Mouse (Mus musculus) kidney, embryonic 14.5 days (tissue): Measurements from ENCODE around the gene S100a3. TPM values are rescaled to one million over a fixed set of nuclear protein-coding genes. Genes with fewer than 3 reads are reported as not detected.

Source experiments
- ATAC-seq: fragments of 200-750 bp; cut with Nextera tagmentation; 2 replicates; pipeline ENCODE4 v1.8.0; 2017; ENCODE audit warnings: moderate number of reproducible peaks, mild to moderate bottlenecking, moderate TSS enrichment, moderate library complexity; ENCODE audit not compliant: low FRiP score, low TSS enrichment
- H3K27ac ChIP-seq: fragments of 300-500 bp; sonication (generic); 2 replicates; pipeline ENCODE4 v1.5.1; 2014; ENCODE audit warnings: low read depth, mild to moderate bottlenecking, low read length, moderate library complexity, mixed read lengths
- H3K27me3 ChIP-seq: fragments of 300-500 bp; sonication (generic); 2 replicates; pipeline ENCODE4 v1.6.1; 2014; ENCODE audit warnings: mild to moderate bottlenecking, low read length; ENCODE audit not compliant: control insufficient read depth, insufficient read depth
- H3K36me3 ChIP-seq: fragments of 300-500 bp; sonication (generic); 2 replicates; pipeline ENCODE4 v1.6.1; 2014; ENCODE audit warnings: low read length, mixed read lengths; ENCODE audit not compliant: control insufficient read depth, insufficient read depth
- H3K4me1 ChIP-seq: fragments of 300-500 bp; sonication (generic); 2 replicates; pipeline ENCODE4 v1.6.1; 2014; ENCODE audit warnings: low read length, mixed read lengths; ENCODE audit not compliant: control insufficient read depth, insufficient read depth
- H3K4me2 ChIP-seq: fragments of 300-500 bp; sonication (generic); replicated peaks from 2 replicates; pipeline ENCODE4 v1.6.1; 2014; ENCODE audit warnings: low read depth, mild to moderate bottlenecking, low read length
- H3K4me3 ChIP-seq: fragments of 300-500 bp; sonication (generic); 2 replicates; pipeline ENCODE4 v1.5.1; 2014; ENCODE audit warnings: mild to moderate bottlenecking, low read length
- H3K9ac ChIP-seq: fragments of 300-500 bp; sonication (generic); 2 replicates; pipeline ENCODE4 v1.6.1; 2014; ENCODE audit warnings: low read depth, mild to moderate bottlenecking, low read length, moderate library complexity
- H3K9me3 ChIP-seq: fragments of 300-500 bp; sonication (generic); 2 replicates; pipeline ENCODE4 v1.6.1; 2016; ENCODE audit warnings: low read length; ENCODE audit not compliant: control insufficient read depth
- WGBS: fragments of 180-500 bp; shearing (Covaris S2); extraction: QIAGEN DNeasy Blood & Tissue Kit; methylation state at CpG from one replicate; pipeline ENCODE4 v1.1.7; 2014; 5-methylcytosine and 5-hydroxymethylcytosine counted together
- polyA plus RNA-seq: library from polyadenylated mRNA; unstranded; fragments of >200 nt; fragmentation: Nextera tagmentation; extraction: Ambion mirVana; gene quantifications from 2 replicates; pipeline ENCODE4 v1.2.1, GENCODE M21; 2014

S100a3 gene
- polyA plus RNA-seq, 1 experiment from 2014 or later, result not detected

- no peak overlapping the region for H3K9ac ChIP-seq
- 56% methylated on average over 7 of the region's 7 CpGs for WGBS
- no peak for ATAC-seq
Observed at GRCm38 (mm10) chr3:90639511-90640154, 79.3 kb downstream of the S100a3 start.

GRCm38 (mm10) chr3:90640981-90641380 lies 80.6 kb downstream of the S100a3 start:
- no peaks in the 10 kb centered on the region for H3K27me3 ChIP-seq
- H3K36me3 ChIP-seq, result no peaks in the 10 kb centered on the region
- H3K4me2 ChIP-seq, result no peak overlapping the region
- no peaks in the 10 kb centered on the region for H3K9me3 ChIP-seq
- no peaks in the 10 kb centered on the region for H3K4me1 ChIP-seq
- H3K4me3 ChIP-seq, result no peak overlapping the region
- ATAC-seq, result no peak
- H3K9ac ChIP-seq, result no peak overlapping the region
- 76% methylated on average over 7 of the region's 7 CpGs for WGBS
- no peak overlapping the region for H3K27ac ChIP-seq

More at GRCm38 (mm10) chr3:90639511-90640154, 79.3 kb downstream of the S100a3 start:
- no peaks in the 10 kb centered on the region for H3K36me3 ChIP-seq
- H3K27ac ChIP-seq, result no peak overlapping the region
- no peak overlapping the region for H3K4me3 ChIP-seq
- no peaks in the 10 kb centered on the region for H3K9me3 ChIP-seq
- H3K4me2 ChIP-seq, result no peak overlapping the region
- no peaks in the 10 kb centered on the region for H3K4me1 ChIP-seq
- no peaks in the 10 kb centered on the region for H3K27me3 ChIP-seq

- H3K27ac ChIP-seq, result no peak overlapping the region
- H3K36me3 ChIP-seq, result no peaks in the 10 kb centered on the region
- no peaks in the 10 kb centered on the region for H3K9me3 ChIP-seq
- no peak overlapping the region for H3K9ac ChIP-seq
- H3K4me3 ChIP-seq, result no peak overlapping the region
- H3K4me1 ChIP-seq, result no peaks in the 10 kb centered on the region
- no peak overlapping the region for H3K4me2 ChIP-seq
- no peak for ATAC-seq
- H3K27me3 ChIP-seq, result no peaks in the 10 kb centered on the region
- 53% methylated on average over 3 of the region's 3 CpGs for WGBS
Observed at GRCm38 (mm10) chr3:90644220-90644619, 83.8 kb downstream of the S100a3 start.

- Histone ChIP-seq H3K36me3 (no peaks in the 10 kb centered on the region), H3K4me3 (no peak overlapping the region), H3K27ac (no peak overlapping the region), H3K4me2 (no peak overlapping the region), H3K9me3 (no peaks in the 10 kb centered on the region), H3K4me1 (no peaks in the 10 kb centered on the region), H3K9ac (no peak overlapping the region), H3K27me3 (no peaks in the 10 kb centered on the region)
- WGBS, result 77% methylated on average over 1 of the region's 1 CpGs
- ATAC-seq, result no peak
Observed at GRCm38 (mm10) chr3:90647291-90647690, 86.9 kb downstream of the S100a3 start.

GRCm38 (mm10) chr3:90648981-90649380 lies 88.6 kb downstream of the S100a3 start:
- Histone ChIP-seq H3K36me3 (no peaks in the 10 kb centered on the region), H3K27me3 (no peaks in the 10 kb centered on the region), H3K27ac (no peak overlapping the region), H3K4me3 (no peak overlapping the region), H3K9ac (no peak overlapping the region), H3K4me2 (no peak overlapping the region), H3K4me1 (no peaks in the 10 kb centered on the region), H3K9me3 (no peaks in the 10 kb centered on the region)
- no peak for ATAC-seq

- WGBS, result 92% methylated on average over 2 of the region's 2 CpGs
- Histone ChIP-seq H3K9ac (no peak overlapping the region), H3K4me3 (no peak overlapping the region), H3K27ac (no peak overlapping the region), H3K4me1 (no peaks in the 10 kb centered on the region), H3K36me3 (no peaks in the 10 kb centered on the region), H3K9me3 (no peaks in the 10 kb centered on the region), H3K27me3 (no peaks in the 10 kb centered on the region), H3K4me2 (no peak overlapping the region)
- no peak for ATAC-seq
Observed at GRCm38 (mm10) chr3:90649832-90650231, 89.5 kb downstream of the S100a3 start.

Other genes starting within 250 kb of the S100a3 start
- gene Slc27a3, start 170.6 kb upstream of the S100a3 start, polyA plus RNA-seq, result 8.2 and 12.3 TPM in 2 replicates
- 24.0 and 39.2 TPM in 2 replicates for gene Ints3, start 127.0 kb upstream of the S100a3 start, polyA plus RNA-seq
- gene Npr1, start 94.7 kb upstream of the S100a3 start, polyA plus RNA-seq, result 11.0 and 12.3 TPM in 2 replicates
- gene Ilf2, start 84.5 kb upstream of the S100a3 start, polyA plus RNA-seq, result 245 and 262 TPM in 2 replicates
- 58.5 and 67.6 TPM in 2 replicates for gene Snapin, start 69.5 kb upstream of the S100a3 start, polyA plus RNA-seq
- gene Chtop, start 51.1 kb upstream of the S100a3 start, polyA plus RNA-seq, result 98.8 and 105 TPM in 2 replicates
- 50.7 and 55.9 TPM in 2 replicates for gene S100a1, start 46.2 kb upstream of the S100a3 start, polyA plus RNA-seq
- gene S100a13, start 46.1 kb upstream of the S100a3 start, polyA plus RNA-seq, result 30.2 and 38.0 TPM in 2 replicates
- gene S100a14, start 33.7 kb upstream of the S100a3 start, polyA plus RNA-seq, result 1.1 and 1.6 TPM in 2 replicates
- gene S100a16, start 23.3 kb upstream of the S100a3 start, polyA plus RNA-seq, result 175 and 198 TPM in 2 replicates
- not detected in 2 replicates for gene S100a2, start 29.7 kb downstream of the S100a3 start, polyA plus RNA-seq
- gene Gm42674, start 41.3 kb downstream of the S100a3 start, polyA plus RNA-seq, result not detected in 2 replicates
- 2.7 and 3.9 TPM in 2 replicates for gene S100a4, start 43.2 kb downstream of the S100a3 start, polyA plus RNA-seq
- gene S100a5, start 47.9 kb downstream of the S100a3 start, polyA plus RNA-seq, result 0.56 TPM in 1 of 2 replicates, not detected in the other
- 115 and 148 TPM in 2 replicates for gene S100a6, start 52.3 kb downstream of the S100a3 start, polyA plus RNA-seq
- gene S100a7a, start 93.4 kb downstream of the S100a3 start, polyA plus RNA-seq, result not detected in 2 replicates
- gene S100a8, start 108.4 kb downstream of the S100a3 start, polyA plus RNA-seq, result 2.4 and 4.2 TPM in 2 replicates
- 1.3 and 2.0 TPM in 2 replicates for gene S100a9, start 135.1 kb downstream of the S100a3 start, polyA plus RNA-seq
- gene Pglyrp4, start 166.3 kb downstream of the S100a3 start, polyA plus RNA-seq, result not detected in 2 replicates
- gene Gm5849, start 217.3 kb downstream of the S100a3 start, polyA plus RNA-seq, result not detected in 2 replicates